Mouse (Mus musculus): Measurements from ENCODE around the gene Grid1.
A peak's percentile ranks its signal among the peaks of the same experiment; 100 is the strongest.

The Grid1 gene

DNA sequence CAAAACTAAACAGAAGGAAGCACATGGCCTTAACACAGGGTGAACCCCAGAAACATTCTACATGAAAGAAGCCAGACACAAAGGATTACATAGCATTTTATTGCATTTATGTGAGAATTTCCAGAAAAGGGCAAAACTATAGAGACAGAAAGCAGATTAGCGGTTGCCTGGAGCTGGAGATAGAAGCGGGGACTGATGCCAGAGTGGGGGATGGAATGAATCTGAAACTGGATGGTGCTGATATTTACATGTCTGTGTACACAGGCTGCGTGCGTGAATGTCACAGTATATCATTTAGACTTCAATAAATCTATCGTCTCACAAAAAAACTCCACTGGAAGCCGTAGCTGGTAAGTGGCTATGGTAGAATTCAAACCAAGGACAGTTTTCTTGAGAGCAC is 96.4 kb downstream of the Grid1 start:
- ATAC-seq (ENCODE audit: low TSS enrichment): no peak

DNA sequence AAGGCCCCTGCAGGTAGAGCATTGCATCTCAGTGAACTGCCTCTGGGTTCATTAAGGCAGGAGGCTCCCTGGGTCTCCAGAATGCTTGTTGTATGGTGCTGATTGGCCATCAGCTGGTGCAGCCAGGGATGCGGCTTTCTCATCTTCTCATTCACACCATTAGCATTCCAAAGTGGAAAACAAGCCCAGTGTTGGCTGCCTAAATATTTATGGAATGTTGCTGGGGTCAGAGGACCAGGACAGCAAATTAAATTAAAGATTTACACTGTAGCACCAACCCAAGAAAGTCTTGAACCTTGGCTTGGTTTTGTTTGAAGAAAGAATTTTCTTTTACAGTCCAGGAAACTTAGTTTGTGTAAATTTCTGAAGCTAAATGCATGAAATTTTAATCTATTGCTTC is 97.2 kb downstream of the Grid1 start:
- no peak for ATAC-seq (ENCODE audit: low TSS enrichment)

DNA sequence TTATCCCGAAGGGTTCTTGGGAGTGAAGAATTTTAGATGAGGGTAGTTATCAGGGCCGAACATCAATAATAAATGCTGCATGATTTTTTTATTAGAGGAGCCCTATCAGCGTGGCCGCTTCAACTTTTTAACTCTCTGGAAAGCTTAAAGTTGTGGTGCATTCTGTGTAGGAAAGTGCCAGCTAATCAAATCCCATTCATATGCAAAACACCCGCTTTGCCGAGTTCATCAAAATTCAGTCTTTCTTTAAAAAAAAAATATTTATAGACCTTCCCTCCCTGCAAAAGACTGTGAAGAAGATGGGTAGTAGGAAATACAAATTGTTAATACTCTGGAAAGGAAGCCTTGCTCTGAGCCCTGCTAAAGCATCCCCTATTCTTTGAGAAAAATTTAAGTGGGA is 99.3 kb downstream of the Grid1 start:
- peak; percentile 22; the same call in 1 of the 2 replicates for ATAC-seq (ENCODE audit: low TSS enrichment)

DNA sequence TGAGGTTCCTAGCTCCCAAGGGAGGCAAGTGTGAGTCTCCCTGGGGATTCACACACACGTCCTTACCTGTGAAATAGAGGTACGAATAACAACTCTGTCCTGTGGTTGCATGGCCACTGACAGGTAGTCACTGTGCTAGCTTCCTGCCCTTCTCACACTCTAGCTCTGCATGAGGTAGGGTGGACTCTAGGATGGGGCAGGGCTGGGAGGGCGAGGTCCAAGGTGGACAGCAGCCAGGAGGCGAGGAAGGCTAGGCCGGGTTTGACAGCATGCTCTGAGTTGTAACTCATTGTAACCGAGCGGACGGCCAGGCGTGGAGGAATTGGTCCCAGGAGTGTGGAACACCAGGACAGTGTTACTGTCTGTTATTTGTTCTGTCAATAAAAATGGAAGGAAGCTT is 101.4 kb downstream of the Grid1 start:
- ATAC-seq (ENCODE audit: low TSS enrichment): no peak

DNA sequence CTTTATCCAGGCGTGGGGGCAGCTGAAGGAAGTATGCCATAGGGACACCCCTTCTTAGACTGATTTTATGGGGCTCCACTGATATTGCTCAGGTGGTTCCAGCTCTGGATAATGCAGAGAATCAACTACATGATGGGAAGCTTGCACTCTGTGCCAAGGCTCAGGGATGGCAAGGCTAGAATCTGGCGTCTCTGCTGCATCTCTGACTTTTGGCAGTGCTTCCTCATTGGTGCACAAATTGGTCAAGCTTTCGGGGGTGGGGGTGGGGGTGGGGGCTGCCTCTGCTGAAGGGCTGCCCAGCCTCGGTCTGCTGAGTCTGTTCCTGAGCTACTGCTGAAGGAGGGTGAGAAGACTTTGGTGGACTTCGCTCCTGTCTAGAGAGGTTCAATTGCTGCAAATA is 105.1 kb downstream of the Grid1 start:
- ATAC-seq (ENCODE audit: low TSS enrichment): no peak

DNA sequence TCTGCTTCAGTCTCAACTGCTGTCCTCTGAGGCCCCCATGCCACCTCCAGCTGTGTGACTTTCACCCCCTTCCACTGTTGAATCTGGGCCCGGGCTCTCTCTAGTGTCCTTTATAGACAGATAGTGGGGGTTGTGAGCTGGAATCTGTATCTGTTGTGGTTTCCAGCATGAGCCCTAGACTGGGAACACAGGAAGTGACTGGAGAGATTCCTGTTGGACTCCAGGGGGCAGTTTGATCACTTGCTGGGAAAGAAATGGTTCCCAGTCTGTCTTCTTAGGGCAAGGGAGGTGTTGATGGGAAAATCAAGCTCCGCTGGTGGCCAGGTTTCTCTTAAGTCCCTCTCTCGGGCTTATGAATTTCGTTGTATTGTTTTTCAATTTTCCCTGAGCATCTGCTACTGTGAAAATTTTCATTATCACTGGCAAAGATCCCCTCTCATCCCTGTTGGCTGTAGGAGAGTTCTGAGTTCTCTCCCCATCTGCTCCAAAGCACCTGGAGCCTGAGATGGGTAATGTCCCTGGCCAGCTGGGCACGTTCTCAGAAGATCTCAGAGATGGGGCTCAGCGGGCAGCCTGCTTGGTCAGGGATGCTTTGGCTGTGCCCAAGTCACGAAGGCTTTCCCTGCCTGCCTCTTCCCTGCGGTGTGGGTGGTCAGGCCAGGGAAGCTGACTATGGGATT is 110.3 kb downstream of the Grid1 start:
- no peak for ATAC-seq (ENCODE audit: low TSS enrichment)

DNA sequence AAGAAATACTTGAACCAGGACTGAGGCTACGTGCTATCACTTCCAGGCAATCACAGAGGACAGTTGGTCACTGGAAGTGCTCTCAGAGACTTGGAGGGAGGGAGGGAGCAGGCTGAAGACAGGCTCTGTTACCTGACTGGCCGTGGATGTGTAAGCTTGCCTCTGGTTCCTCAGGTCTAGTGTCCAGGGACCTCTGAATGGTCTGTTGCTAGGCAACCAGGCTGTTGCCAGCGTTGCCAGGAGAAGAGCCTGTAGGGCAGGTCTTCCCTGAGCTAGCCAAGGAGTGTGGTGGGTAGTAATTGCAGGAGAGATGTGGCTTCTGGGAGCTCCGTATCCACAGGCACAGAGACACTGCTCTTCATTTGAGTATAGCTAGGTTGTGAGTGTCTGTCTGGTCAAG is 113.3 kb downstream of the Grid1 start:
- no peak for ATAC-seq (ENCODE audit: low TSS enrichment)

DNA sequence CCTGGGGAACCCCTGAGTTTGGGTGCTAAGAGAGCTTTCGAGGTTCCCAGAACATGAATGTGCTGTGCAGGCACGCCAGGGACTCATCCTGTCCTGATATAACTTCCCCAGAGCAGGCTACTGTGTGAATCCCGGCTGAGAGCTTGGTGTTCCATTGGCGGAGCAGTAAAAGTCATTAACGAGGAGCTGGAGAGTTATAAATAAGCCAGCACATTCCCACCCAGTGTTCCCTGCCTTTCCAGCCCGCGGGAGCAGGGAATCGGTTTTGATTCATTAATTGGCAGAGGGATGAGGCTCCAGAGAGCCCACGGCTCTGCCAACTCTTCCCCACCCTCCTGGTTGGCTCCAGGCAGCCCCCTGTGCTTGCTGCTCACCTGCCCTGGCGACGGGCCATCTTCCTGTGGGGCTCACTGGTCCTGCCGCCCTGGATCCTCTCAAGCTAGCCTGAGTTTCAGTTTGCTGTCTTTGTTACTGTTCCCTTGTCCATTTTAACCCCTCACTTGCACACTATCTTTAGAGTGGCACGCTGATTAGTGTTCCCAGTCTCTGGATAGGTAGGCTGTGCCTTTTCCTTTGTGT is 116.4 kb downstream of the Grid1 start:
- peak; percentile 48; the same call in 1 of the 2 replicates for ATAC-seq (ENCODE audit: low TSS enrichment)

DNA sequence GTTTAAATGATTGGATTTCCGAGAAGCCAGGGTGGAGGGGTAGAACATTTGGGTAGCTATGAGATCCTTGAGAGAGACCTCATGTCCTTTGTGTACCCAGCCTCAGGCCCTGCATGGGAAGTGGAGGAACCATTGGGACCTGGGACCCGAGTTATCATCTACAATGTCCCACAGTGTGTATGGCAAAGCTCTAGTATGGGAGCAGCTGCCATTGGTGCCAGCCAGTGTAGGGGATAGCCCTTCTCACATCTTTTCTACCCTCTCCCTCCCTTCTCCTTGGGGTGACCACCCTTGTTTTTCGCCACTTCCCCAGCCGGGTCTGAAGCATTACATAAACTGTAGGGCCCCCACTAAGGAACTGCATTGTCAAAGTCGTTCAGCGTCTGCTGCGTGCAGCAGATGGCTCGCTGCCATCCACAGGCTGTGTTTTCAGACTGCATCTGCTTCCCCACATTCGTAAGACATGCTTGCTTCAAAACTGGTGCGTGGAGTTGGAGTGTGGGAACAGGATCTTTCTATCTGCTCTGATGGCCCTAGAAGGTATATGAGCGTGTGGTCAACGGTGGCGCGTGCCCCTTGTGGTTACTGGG is 124.6 kb downstream of the Grid1 start:
- peak; percentile 78 for ATAC-seq (ENCODE audit: low TSS enrichment)

DNA sequence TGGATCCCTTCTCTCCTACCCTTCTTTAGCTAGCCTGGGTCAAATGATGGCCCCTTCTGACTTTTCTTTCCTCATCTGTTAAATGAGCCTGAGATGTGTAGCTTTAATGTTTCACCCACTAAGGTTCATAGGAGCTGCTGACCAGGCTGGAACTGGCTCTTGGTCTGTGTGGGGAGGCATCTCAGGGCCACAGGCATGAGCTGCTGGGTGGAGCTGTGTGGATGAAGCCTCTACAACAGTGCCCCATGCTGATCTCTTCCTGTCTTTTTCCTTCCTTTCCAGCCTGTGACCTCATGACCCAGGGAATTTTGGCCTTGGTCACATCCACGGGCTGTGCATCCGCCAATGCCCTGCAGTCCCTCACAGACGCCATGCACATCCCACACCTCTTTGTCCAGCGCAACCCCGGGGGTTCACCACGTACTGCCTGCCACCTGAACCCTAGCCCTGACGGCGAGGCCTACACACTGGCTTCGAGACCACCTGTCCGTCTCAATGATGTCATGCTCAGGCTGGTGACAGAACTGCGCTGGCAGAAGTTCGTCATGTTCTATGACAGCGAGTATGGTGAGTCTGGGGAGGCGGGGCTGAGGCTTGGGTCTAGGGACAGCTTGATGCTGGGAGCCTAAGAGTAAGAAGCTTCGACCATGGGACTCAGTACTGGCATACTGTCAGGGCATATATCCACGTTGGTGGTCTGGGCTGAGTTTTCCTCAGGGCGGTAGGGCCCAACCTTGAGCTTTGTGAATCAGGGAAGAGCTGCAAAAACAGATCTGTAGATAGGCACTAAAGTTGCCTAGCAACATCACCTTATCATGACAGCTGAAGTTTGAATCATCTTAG is 125.8 kb downstream of the Grid1 start:
- ATAC-seq (ENCODE audit: low TSS enrichment): no peak

DNA sequence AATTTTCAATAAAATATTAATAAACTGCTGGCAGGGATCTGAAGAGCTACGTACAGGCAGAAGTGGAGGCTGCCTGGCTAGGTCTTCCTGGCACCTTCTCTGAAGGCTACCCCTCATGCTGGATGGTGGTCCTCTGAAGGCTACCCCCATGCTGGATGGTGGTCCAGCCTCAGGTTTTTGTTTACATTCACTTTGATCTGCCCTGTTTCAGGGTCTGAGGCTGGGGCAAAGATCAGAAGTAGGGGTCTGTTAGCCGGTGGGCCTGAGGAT is 126.3 kb downstream of the Grid1 start:
- ATAC-seq (ENCODE audit: low TSS enrichment): no peak

DNA sequence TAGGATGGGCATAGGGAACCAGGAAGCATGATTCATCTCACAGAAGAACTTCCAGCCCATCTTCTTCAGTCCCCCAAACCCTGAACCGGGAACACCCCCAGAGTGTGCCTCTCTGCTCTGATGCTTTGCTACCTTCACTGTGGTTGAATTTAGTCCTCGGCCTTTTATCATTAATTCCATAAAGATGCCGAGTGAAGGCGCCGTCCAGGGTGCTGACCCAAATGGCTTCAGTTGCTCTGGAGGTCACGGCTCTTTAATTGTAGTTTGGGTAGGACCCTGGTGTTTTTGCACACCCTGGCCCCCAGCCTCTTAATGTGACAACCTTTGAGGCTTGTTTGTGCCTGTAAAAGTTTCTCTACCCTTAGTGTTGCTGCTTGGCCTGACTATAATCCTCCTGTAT is 128.3 kb downstream of the Grid1 start:
- ATAC-seq (ENCODE audit: low TSS enrichment): no peak

DNA sequence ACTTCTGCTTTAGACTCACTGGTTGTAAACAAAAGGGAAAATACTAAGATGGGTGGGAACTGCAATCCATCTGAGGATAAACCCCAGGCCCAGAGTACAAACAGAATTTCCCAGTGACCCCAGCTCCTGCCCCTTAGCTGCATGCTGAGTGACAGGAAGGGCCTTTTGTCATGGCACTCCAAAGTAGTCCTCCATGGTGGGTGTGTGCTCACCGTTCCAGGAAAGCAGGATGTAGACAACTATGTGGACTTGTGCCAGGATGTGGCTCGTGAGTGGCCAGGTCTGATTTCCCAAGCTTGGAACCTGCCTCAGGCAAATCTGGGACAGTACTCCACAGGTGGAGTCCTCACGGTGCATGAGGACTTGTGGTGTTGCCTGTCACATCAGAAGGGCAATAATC is 132.4 kb downstream of the Grid1 start:
- no peak for ATAC-seq (ENCODE audit: low TSS enrichment)

DNA sequence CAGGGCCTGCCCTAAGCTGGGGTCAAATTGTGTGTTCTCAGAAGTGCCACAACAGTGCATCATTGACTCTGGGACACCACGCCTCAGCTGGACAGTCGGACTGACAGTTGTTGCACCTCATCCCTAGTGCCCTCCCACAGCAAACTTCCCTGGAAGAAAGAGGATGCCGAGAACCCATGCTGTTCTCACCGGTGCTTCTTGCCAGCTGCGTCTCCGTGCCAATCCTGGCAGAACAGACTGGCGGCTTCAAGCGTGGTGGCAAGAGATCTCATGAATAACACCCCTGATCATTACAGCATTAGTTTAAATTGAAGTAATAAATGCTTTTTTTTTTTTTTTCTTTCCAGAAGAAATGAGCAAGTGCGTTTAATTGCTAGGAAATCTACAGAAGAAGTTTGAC is 133.7 kb downstream of the Grid1 start:
- peak; percentile 55 for ATAC-seq (ENCODE audit: low TSS enrichment)

DNA sequence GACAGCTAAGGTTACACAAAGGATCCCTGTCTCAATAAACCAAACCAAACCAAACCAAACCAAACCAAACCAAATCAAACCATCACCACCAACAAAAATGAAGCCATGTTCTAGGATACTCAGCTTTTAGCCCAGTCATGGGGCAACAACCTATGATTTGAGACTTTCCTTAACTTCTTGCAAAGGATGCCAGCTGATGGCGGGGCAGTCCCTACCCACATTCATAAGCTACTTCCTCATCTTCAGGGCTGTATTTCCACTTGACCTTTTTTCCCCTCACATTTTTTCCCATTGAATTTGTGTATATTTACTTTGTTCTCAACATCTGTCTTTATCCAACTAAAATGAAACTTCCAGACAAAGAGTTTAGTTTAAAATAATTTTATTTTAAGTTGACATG is 135.8 kb downstream of the Grid1 start:
- no peak for ATAC-seq (ENCODE audit: low TSS enrichment)

DNA sequence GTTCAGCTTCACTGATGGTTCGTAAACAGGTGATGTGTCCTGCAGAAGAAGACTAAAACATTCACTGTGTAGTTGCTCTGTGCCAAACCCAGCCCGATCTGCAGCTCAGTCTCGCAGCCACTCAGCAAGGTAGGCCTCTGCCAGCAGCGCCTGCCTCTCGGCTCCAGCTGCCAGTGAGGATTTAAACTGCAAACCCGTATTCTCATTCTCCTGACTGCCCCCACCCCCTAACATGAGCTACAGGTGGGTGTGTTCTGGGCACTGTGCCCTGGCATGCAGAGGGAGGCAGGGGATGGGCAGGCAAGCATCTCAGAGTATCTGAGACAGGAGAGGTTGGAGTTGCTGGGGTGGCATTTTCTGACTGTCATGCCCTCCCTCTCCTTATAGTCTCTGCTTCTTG is 140.3 kb downstream of the Grid1 start:
- ATAC-seq (ENCODE audit: low TSS enrichment): peak; percentile 83

DNA sequence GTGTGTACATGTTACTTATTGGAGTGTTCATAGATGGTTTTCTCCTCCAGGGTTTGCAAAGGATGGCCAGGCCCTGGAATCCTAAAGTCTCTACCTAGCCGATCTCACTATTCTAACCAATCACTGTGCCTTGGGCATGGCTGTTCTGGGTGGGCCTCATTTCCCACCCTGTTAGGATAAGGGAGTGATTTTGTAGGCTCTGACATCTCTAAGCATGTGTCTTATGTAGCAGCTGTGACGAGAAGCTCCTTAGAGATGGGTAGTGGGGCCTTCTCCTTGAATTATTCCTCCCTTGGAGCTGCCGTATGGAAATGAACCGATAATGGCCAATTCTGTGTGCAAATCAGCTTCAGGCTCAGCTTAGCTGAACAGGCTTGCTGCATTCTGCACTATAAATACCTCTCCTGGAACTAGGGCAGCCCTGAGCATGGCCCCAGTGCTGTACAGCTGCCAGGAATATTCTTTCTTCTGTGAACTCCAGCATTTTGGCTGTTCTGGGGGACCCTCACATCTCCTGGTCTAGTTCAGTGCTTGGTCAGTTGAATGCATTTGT is 143.8 kb downstream of the Grid1 start:
- ATAC-seq (ENCODE audit: low TSS enrichment): peak; percentile 56

DNA sequence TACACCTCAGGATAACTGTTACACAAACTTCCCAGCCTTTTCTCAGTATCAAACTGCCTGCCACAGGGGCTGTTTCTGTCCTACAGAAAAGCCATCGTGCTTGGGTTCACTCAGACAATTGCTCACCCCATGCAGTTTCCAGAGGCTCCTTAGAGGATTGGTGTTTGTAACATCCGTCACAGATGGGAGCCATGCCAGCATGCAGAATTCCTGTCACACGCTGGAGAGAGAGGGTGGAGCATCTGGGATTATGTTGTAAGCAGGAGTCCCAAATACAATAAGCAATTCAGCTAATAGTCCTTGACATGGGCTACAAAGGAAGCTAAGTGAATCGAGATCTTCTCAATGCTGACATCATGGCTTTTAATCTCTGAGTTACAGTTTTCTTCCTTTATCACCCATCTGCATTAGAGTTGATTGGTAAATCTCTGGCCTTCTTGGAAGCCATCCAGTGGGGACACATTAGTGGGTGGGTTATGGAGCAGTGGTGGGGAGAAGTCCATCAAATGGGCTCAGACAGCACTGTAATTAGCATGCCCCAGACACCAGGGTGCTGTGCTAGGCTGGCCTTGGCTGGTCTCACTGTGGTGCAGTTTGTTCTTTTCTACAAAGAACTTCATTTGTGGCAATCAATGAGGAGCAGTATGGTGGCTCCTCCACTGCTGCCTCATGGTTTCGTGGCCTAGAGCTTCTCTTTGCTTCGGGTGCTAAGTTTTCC is 149.4 kb downstream of the Grid1 start:
- ATAC-seq (ENCODE audit: low TSS enrichment): 0 out of 2 replicates have a peak, but pooled peaks have one; percentile 8

DNA sequence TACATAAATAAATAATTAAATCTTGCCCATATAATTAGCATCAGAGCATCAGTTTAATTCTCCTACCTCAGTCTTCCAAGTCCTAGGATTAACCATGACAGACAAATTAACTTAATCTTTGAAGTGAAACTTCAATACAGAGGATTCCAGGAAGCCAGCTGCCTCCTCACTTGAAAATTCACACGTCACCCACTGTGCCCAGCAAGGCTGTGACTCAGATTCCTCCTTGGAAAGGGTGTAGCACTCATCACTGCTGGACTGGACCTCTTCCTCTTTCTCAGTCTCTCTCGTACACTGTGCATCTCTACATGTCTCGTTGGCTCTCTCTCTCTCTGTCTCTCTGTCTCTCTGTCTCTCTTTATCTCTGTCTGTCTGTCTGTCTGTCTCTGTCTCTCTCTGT is 153.0 kb downstream of the Grid1 start:
- peak; percentile 96 for ATAC-seq (ENCODE audit: low TSS enrichment)

DNA sequence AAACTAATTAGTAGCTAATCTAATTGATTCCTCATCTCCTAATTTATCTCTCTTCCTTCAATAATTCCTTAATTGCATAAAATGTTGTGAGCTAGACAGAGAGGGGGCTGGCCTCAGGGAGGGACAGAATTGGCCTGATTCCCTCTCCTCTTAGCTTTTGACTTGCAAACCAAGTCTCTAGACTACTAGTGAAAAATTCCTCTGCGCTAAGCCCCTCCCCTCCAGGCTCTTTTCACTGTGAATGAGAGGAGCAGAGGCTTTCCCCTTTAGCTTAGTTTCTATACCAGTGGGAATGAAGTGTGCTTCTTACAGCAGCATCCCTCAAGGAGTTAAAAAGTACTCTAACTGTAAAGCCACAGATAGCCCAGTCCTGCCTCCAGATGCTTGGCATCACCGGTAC is 160.8 kb downstream of the Grid1 start:
- ATAC-seq (ENCODE audit: low TSS enrichment): no peak

DNA sequence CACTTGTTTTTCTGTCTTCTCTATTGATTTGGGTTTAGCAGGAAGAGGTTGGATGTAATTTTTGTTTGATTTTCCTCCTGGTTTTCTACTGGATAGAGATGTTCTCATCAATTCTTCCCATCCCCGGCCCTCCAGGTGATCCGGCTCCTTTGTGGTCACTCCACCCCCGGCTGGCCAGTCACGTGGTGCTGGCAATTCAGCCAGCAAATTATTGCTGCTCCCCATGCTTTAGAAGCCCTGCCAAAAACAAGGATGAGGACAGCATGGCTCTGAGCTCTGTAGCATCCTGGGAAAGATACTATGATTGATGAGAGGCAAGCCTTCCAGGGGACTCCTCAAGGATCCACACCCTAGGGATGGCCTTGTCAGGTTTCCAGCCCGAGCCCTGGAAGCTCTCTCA is 169.2 kb downstream of the Grid1 start:
- no peak for ATAC-seq (ENCODE audit: low TSS enrichment)

DNA sequence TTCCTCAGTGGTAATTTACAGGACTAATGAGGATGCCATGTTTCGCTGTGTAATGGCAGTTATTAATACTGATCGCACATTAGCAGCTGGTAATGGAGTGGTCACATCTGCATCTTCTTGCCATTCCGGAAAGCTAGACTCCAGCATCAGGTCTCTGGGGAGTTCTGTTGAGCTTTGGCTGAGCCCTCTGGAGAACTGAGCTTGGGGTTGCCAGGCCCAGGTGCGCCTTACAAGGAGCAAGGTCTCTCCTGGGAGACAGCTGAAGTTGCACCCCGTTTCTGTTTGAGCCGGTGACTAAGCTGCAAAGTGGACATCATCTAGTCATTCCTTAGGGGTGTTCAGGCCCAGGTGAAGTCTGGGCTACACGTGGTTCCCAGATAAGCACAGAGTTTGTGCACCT is 186.8 kb downstream of the Grid1 start:
- no peak for ATAC-seq (ENCODE audit: low TSS enrichment)

Measured in frontal cortex, adult (tissue).